Mouse (Mus musculus): Measurements from ENCODE around the gene Pym1. TPM values are rescaled to one million over a fixed set of nuclear protein-coding genes. Genes with fewer than 3 reads are reported as not detected.

The Pym1 gene
- total RNA-seq, 1 experiment: 78.6 TPM

DNA sequence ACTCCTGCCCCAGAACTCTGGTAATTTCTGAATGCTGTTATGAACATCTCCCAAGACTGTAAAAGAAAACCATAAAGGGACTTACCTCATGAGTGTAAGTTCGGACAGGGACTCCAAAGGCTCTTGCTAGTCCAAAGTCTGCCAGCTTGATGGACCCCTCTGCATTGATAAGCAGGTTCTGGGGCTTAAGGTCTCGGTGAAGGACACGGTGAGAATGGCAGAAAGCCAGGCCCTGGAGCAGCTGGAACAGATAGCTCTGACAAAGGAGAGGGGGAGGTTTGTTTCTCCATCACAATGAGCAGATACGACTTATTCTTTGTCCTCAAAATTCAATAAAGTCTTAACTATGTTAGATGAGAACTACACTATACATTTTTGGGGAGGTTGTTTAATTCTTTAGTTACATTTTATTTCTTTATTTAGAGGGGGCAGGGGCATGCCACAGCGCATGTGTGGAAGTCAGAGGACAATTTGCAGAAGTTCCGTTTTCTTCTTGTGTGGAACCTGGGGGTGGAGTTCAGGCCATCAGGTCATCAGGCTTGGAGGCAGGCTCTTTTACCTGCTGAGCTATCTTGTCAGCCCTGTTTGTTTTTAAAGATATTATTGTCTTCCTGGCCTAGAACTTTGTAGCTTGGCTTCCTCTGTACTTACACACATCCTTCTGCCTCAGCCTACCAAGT is 45.2 kb upstream of the Pym1 start:
- no peak overlapping the region for H3K4me3 ChIP-seq (ENCODE audit: insufficient read depth in 1 of 2, low read depth in 1 of 2, low read length in 2 of 2, poor library complexity in 1 of 2, severe bottlenecking in 1 of 2)
- H3K27ac ChIP-seq (ENCODE audit: insufficient read depth, low read depth, low read length, poor library complexity, severe bottlenecking): no peak overlapping the region
- no peaks in the 10 kb centered on the region for H3K9me3 ChIP-seq (ENCODE audit: control insufficient read depth, insufficient read depth, low read depth, low read length)
- H3K9ac ChIP-seq (ENCODE audit: insufficient read depth, low read depth, low read length, poor library complexity, severe bottlenecking): no peak overlapping the region
- TF ChIP-seq MAFK (IDR thresholded peaks at IDR 0.05; ENCODE audit: insufficient read depth, low read depth, low read length) (no peak), HCFC1 (IDR thresholded peaks at IDR 0.05; ENCODE audit: borderline replicate concordance, insufficient read depth, low read length) (no peak), CHD2 (IDR thresholded peaks at IDR 0.05; ENCODE audit: low read depth, low read length) (no peak)
- DNase-seq (ENCODE audit: low read depth, low spot score): no peak
- peaks cover 27% of the 10 kb centered on the region for H3K36me3 ChIP-seq (ENCODE audit: control insufficient read depth, insufficient read depth, low read length, poor library complexity, severe bottlenecking)
- H3K4me1 ChIP-seq (ENCODE audit: control insufficient read depth in 2 of 2, insufficient read depth in 2 of 2, low read length in 2 of 2, poor library complexity in 1 of 2): peaks cover 5 to 14% of the 10 kb centered on the region in 2 experiments; a peak in 3 of 4 replicates
- in situ Hi-C loops (cut with MboI; ENCODE audit: low sequenced_read_pairs in 2 of 2, unreplicated experiment in 2 of 2): no loop called here

DNA sequence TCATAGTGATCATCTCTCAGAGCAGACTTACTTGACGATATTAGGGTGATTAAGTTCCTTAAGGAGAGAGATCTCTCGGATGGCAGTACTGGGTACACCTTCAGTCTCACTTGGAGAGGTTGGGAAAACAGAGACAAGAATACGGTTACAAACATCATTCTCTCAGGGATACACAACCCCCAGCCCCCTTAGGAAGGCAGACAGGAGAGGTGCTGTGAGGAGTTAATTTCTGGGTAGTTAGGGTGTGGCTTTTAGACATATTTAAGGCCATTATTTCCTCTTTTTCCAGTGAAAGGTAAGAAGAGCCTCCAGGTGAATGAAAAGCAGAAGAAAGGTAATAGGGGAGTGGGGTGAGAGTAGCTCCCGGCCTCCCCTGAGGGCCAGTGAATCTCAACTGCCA is 43.8 kb upstream of the Pym1 start, which contains the start of gene Pmel:
TSS of gene Pmel (plus strand) at position 301 of the 400 bp plus-strand sequence.
- in situ Hi-C loops (cut with MboI; ENCODE audit: low sequenced_read_pairs in 2 of 2, unreplicated experiment in 2 of 2): no loop called here
- no peak for TF ChIP-seq MAFK (IDR thresholded peaks at IDR 0.05; ENCODE audit: insufficient read depth, low read depth, low read length)
- no peak for TF ChIP-seq ZNF384 (IDR thresholded peaks at IDR 0.05; ENCODE audit: low read depth, low read length)
- TF ChIP-seq ZC3H11A (IDR thresholded peaks at IDR 0.05; ENCODE audit: borderline replicate concordance, low read depth, low read length): no peak
- TF ChIP-seq HCFC1 (IDR thresholded peaks at IDR 0.05; ENCODE audit: borderline replicate concordance, insufficient read depth, low read length): no peak
- no peak for TF ChIP-seq CHD2 (IDR thresholded peaks at IDR 0.05; ENCODE audit: low read depth, low read length)

DNA sequence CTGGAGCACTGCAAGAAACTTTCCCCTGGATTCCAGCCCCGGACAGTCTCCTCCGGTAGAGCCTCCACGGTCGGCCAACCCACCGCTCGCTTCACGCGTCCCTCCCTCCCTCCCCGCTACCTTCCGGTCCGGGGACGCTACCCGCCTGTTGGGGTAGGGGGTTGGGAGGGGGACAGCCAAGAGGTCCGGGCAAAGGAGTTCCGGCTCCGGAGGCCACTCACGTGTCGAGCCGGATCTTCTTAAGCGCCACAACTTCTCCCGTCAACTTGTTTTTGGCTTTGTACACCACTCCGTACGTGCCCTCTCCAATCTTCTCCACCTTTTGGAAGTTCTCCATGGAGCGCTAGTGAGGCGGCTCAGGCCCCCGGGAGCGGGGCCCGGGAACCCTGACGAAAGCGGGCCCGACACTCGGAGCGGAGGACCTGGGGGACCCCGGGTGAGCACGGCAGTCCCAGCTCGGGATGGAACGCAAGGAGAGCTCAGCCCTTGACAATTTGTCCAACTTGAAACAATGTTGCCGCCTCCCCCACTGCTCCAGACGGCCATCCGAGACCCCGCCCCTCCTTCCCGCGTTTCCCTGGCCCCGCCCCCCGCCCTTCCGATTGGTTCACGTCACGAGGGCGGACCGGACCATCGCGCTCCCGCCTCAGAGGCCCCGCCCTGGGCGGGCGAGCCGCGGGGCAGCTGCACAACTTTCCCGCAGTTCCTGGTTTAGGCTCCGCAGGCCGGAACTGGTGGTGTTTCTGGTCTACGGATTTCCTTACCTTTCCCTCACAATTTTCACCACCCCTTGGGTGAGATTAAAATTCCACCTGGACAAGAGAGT is 43.0 kb upstream of the Pym1 start, which contains the start of gene Cdk2:
TSS of gene Cdk2 (minus strand) at position 541 of the 826 bp plus-strand sequence.
- Histone ChIP-seq H3K27ac (ENCODE audit: insufficient read depth, low read depth, low read length, poor library complexity, severe bottlenecking) (peak within 1 kb of the TSS; percentile 90), H3K4me1 (ENCODE audit: control insufficient read depth in 2 of 2, insufficient read depth in 2 of 2, low read length in 2 of 2, poor library complexity in 1 of 2) (peaks cover 5 to 12% of the 10 kb centered on the region in 2 experiments; a peak in 3 of 4 replicates), H3K4me3 (ENCODE audit: insufficient read depth in 1 of 2, low read depth in 1 of 2, low read length in 2 of 2, poor library complexity in 1 of 2, severe bottlenecking in 1 of 2) (peak within 1 kb of the TSS; percentile 84 to 100), H3K36me3 (ENCODE audit: control insufficient read depth, insufficient read depth, low read length, poor library complexity, severe bottlenecking) (peaks cover 11% of the 10 kb centered on the region), H3K9me3 (ENCODE audit: control insufficient read depth, insufficient read depth, low read depth, low read length) (no peaks in the 10 kb centered on the region), H3K9ac (ENCODE audit: insufficient read depth, low read depth, low read length, poor library complexity, severe bottlenecking) (peak within 1 kb of the TSS; percentile 88)
- in situ Hi-C loops (cut with MboI; ENCODE audit: low sequenced_read_pairs in 2 of 2, unreplicated experiment in 2 of 2): no loop called here
- TF ChIP-seq HCFC1 (IDR thresholded peaks at IDR 0.05; ENCODE audit: borderline replicate concordance, insufficient read depth, low read length) (no peak), CHD2 (IDR thresholded peaks at IDR 0.05; ENCODE audit: low read depth, low read length) (no peak), ZC3H11A (IDR thresholded peaks at IDR 0.05; ENCODE audit: borderline replicate concordance, low read depth, low read length) (no peak), MAFK (IDR thresholded peaks at IDR 0.05; ENCODE audit: insufficient read depth, low read depth, low read length) (no peak), ZNF384 (IDR thresholded peaks at IDR 0.05; ENCODE audit: low read depth, low read length) (no peak)
- peak; percentile 93 for DNase-seq (ENCODE audit: low read depth, low spot score)

More for the DNA sequence above, 43.8 kb upstream of the Pym1 start, which contains the start of gene Pmel:
- Histone ChIP-seq H3K4me3 (ENCODE audit: insufficient read depth in 1 of 2, low read depth in 1 of 2, low read length in 2 of 2, poor library complexity in 1 of 2, severe bottlenecking in 1 of 2) (peak within 1 kb of the TSS; percentile 84 to 100), H3K4me1 (ENCODE audit: control insufficient read depth in 2 of 2, insufficient read depth in 2 of 2, low read length in 2 of 2, poor library complexity in 1 of 2) (peaks cover 5 to 16% of the 10 kb centered on the region in 2 experiments; a peak in 3 of 4 replicates), H3K9me3 (ENCODE audit: control insufficient read depth, insufficient read depth, low read depth, low read length) (no peaks in the 10 kb centered on the region), H3K36me3 (ENCODE audit: control insufficient read depth, insufficient read depth, low read length, poor library complexity, severe bottlenecking) (peaks cover 19% of the 10 kb centered on the region), H3K9ac (ENCODE audit: insufficient read depth, low read depth, low read length, poor library complexity, severe bottlenecking) (peak within 1 kb of the TSS; percentile 88), H3K27ac (ENCODE audit: insufficient read depth, low read depth, low read length, poor library complexity, severe bottlenecking) (peak within 1 kb of the TSS; percentile 90)
- DNase-seq (ENCODE audit: low read depth, low spot score): no peak

DNA sequence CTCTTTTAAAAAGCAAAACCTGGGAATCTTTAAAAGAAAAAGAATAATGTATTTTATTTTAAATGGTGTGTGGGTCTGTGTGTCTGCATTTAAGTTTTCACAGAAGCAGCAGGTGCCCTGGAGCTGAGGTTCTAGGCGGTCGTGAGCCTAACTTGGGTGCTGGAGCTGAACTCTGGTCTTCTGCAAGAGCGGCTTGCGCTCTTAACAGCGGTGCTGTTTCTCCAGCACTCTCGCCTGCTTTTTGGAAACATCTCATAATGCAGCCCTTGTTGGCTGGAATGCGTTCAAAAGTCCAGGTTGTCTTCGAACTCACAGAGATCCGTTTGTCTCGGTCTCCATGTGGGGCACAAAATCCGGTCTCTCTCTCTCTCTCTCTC is 42.4 kb upstream of the Pym1 start:
- in situ Hi-C loops (cut with MboI; ENCODE audit: low sequenced_read_pairs in 2 of 2, unreplicated experiment in 2 of 2): no loop called here
- H3K27ac ChIP-seq (ENCODE audit: insufficient read depth, low read depth, low read length, poor library complexity, severe bottlenecking): peak overlapping the region; percentile 61
- DNase-seq (ENCODE audit: low read depth, low spot score): no peak

More for the DNA sequence above, 42.4 kb upstream of the Pym1 start:
- peaks cover 5 to 11% of the 10 kb centered on the region in 2 experiments; a peak in 3 of 4 replicates for H3K4me1 ChIP-seq (ENCODE audit: control insufficient read depth in 2 of 2, insufficient read depth in 2 of 2, low read length in 2 of 2, poor library complexity in 1 of 2)
- H3K9me3 ChIP-seq (ENCODE audit: control insufficient read depth, insufficient read depth, low read depth, low read length): no peaks in the 10 kb centered on the region
- H3K9ac ChIP-seq (ENCODE audit: insufficient read depth, low read depth, low read length, poor library complexity, severe bottlenecking): peak overlapping the region; percentile 59
- TF ChIP-seq ZC3H11A (IDR thresholded peaks at IDR 0.05; ENCODE audit: borderline replicate concordance, low read depth, low read length) (no peak), HCFC1 (IDR thresholded peaks at IDR 0.05; ENCODE audit: borderline replicate concordance, insufficient read depth, low read length) (no peak), ZNF384 (IDR thresholded peaks at IDR 0.05; ENCODE audit: low read depth, low read length) (no peak), CHD2 (IDR thresholded peaks at IDR 0.05; ENCODE audit: low read depth, low read length) (no peak), MAFK (IDR thresholded peaks at IDR 0.05; ENCODE audit: insufficient read depth, low read depth, low read length) (no peak)
- H3K4me3 ChIP-seq (ENCODE audit: insufficient read depth in 1 of 2, low read depth in 1 of 2, low read length in 2 of 2, poor library complexity in 1 of 2, severe bottlenecking in 1 of 2): peak overlapping the region; percentile 48 to 100
- peaks cover 9% of the 10 kb centered on the region for H3K36me3 ChIP-seq (ENCODE audit: control insufficient read depth, insufficient read depth, low read length, poor library complexity, severe bottlenecking)
